10 mouse cellular contexts compared by ENCODE assay signal in the genomic region with DNA sequence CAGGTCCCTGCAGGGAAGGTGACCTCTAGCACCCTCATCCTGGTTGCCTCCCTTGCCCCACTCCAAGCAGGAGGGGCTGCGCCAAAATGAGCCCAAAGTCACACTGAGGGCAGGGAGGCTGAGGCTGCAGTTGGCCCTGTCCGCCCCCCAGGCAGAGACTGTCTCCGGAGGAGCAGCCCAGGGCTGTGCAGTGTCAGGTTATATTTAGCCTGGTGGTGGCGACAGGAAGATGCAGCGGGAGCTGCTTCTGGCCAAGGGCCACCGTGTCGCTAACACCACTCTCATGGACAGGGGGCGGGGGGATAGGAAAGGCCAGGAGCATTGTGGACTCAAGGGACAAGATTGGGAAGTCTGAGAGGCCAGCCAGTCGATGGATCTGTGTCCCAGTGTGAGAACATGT. TPM values are rescaled to one million over a fixed set of nuclear protein-coding genes. Genes with fewer than 3 reads are reported as not detected.
A peak's percentile ranks its signal among the peaks of the same experiment; 100 is the strongest.
DNase-seq lines count a peak whose midpoint lies in the region; ATAC-seq and TF ChIP-seq lines count a peak whose summit lies in the region.
"Had no signal": no experiment of that assay in that cellular context is flagged by ENCODE, and none has a peak within 500 bp of the region (broad histone marks: within the 10 kb centered on the region; RNA-seq: fewer than 3 reads in every experiment).

No protein-coding gene starts in this region.

- no peak for TF ChIP-seq EP300 in lung, postnatal 0 days (IDR thresholded peaks at IDR 0.05)

- intact Hi-C loops in left cerebral cortex, postnatal 4 days (cut with DNase I) = no loop called here
- intact Hi-C loops in heart, postnatal 14 days (cut with DNase I) = loop anchor here (2.0 kb wide), 1 partner anchor 55 kb away; the partner anchor contains the start of genes Abcb8 and Atg9b
- intact Hi-C loops in gastrocnemius, postnatal 14 days (cut with DNase I; ENCODE audit: low total_unique reads) = loop anchor here (2.0 kb wide), 1 partner anchor 21 kb away; no protein-coding TSS in a partner anchor

- peak; percentile 35 for DNase-seq in left cerebral cortex, postnatal 4 days
- no peak for DNase-seq in left cerebral cortex, adult 9 months (ENCODE audit: low spot score in 2 of 2)
- peak; percentile 64 to 80 for DNase-seq in heart, adult 18-20 months
- DNase-seq in heart, postnatal 14 days = peak; percentile 71 to 78
- DNase-seq in lung, postnatal 0 days (ENCODE audit: low spot score) = peak; percentile 74
- DNase-seq in thymus, postnatal 10 days (ENCODE audit: low spot score in 2 of 2) = no peak
- no peak for DNase-seq in gastrocnemius, postnatal 25 days
- DNase-seq in gastrocnemius, postnatal 14 days = no peak
- DNase-seq: embryo, embryonic 11 days had no signal

- TF ChIP-seq CTCF in lung, postnatal 0 days (IDR thresholded peaks at IDR 0.05) = peak; percentile 57

- 12% methylated on average over 9 of the region's 9 CpGs for WGBS in lung, postnatal 0 days

- no peaks in the 10 kb centered on the region for H3K36me3 ChIP-seq in lung, postnatal 0 days (ENCODE audit: insufficient read depth, low read length)
- H3K36me3 ChIP-seq: stomach, embryonic 15.5 days had no signal

- no peaks in the 10 kb centered on the region for H3K27me3 ChIP-seq in lung, postnatal 0 days (replicated peaks; ENCODE audit: insufficient read depth, low read length)
- H3K27me3 ChIP-seq: stomach, embryonic 15.5 days had no signal

- H3K9ac ChIP-seq in lung, postnatal 0 days (replicated peaks; ENCODE audit: low read depth) = no peak overlapping the region
- H3K9ac ChIP-seq: stomach, embryonic 15.5 days had no signal

- H3K4me2 ChIP-seq in lung, postnatal 0 days (replicated peaks; ENCODE audit: low read depth, low read length) = no peak overlapping the region
- H3K4me2 ChIP-seq: stomach, embryonic 15.5 days had no signal

- ATAC-seq in lung, postnatal 0 days = peak; percentile 72

- H3K4me3 ChIP-seq in lung, postnatal 0 days (ENCODE audit: low read depth, low read length) = no peak overlapping the region
- H3K4me3 ChIP-seq: stomach, embryonic 15.5 days had no signal

- H3K4me1 ChIP-seq in lung, postnatal 0 days (ENCODE audit: insufficient read depth, low read depth, low read length) = peaks cover 6% of the 10 kb centered on the region; the same call in 1 of the 2 replicates

- no peak overlapping the region for H3K27ac ChIP-seq in lung, postnatal 0 days (ENCODE audit: low read length)
- H3K27ac ChIP-seq: stomach, embryonic 15.5 days had no signal

- H3K9me3 ChIP-seq in lung, postnatal 0 days (ENCODE audit: low read length) = no peaks in the 10 kb centered on the region
- H3K9me3 ChIP-seq: stomach, embryonic 15.5 days had no signal

RNA-seq across cellular contexts. Expression of gene Kcnh2, which starts 14.0 kb away (rescaled TPM):
- total RNA-seq in left cerebral cortex, postnatal 4 days (2021) = 10 to 100 TPM; 16.4 to 21.2 TPM
- total RNA-seq in heart, adult 18-20 months (2021) = 10 to 100 TPM; 52.6 to 61.1 TPM
- 10 to 100 TPM; 75.5 to 85.8 TPM for total RNA-seq in heart, postnatal 14 days (2021)
- 5.0 and 5.8 TPM in 2 replicates for polyA plus RNA-seq in lung, postnatal 0 days (2015; fragmentation: Nextera tagmentation; extraction: Ambion mirVana)
- total RNA-seq in gastrocnemius, postnatal 25 days (2021) = 1 to 10 TPM; 2.1 to 3.7 TPM
- total RNA-seq in gastrocnemius, postnatal 14 days (2021) = 1 to 10 TPM; 1.8 to 4.2 TPM

RNA-seq across cellular contexts. Expression of gene Nos3, which starts 27.2 kb away (rescaled TPM):
- 10 to 100 TPM; 10.0 to 10.2 TPM for total RNA-seq in left cerebral cortex, postnatal 4 days (2021)
- 10 to 100 TPM; 21.8 to 22.6 TPM for total RNA-seq in heart, adult 18-20 months (2021)
- total RNA-seq in heart, postnatal 14 days (2021) = 10 to 100 TPM; 34.5 to 35.6 TPM
- 20.3 and 26.5 TPM in 2 replicates for polyA plus RNA-seq in lung, postnatal 0 days (2015; fragmentation: Nextera tagmentation; extraction: Ambion mirVana)
- 1 to 10 TPM; 5.6 to 7.7 TPM for total RNA-seq in gastrocnemius, postnatal 25 days (2021)
- 10 to 100 TPM in 1 of 2 experiments, 1 to 10 TPM in 1; 8.6 to 10.6 TPM for total RNA-seq in gastrocnemius, postnatal 14 days (2021)

RNA-seq across cellular contexts. Expression of gene Atg9b, which starts 54.6 kb away (rescaled TPM):
- 1 to 10 TPM; 6.4 to 8.1 TPM for total RNA-seq in left cerebral cortex, postnatal 4 days (2021)
- total RNA-seq in heart, adult 18-20 months (2021) = 1 to 10 TPM in 1 of 2 experiments, under 1 TPM in 1; 0.75 to 1.4 TPM
- total RNA-seq in heart, postnatal 14 days (2021) = under 1 TPM; 0.41 to 0.45 TPM
- polyA plus RNA-seq in lung, postnatal 0 days (2015; fragmentation: Nextera tagmentation; extraction: Ambion mirVana) = 0.54 and 0.94 TPM in 2 replicates
- total RNA-seq in gastrocnemius, postnatal 25 days (2021) = under 1 TPM; 0.10 to 0.19 TPM
- total RNA-seq in gastrocnemius, postnatal 14 days (2021) = under 1 TPM; 0.11 to 0.14 TPM

RNA-seq across cellular contexts. Expression of gene Abcb8, which starts 56.1 kb away (rescaled TPM):
- 10 to 100 TPM; 44.5 to 53.6 TPM for total RNA-seq in left cerebral cortex, postnatal 4 days (2021)
- total RNA-seq in heart, adult 18-20 months (2021) = 10 to 100 TPM; 87.2 to 90.7 TPM
- 10 to 100 TPM; 81.9 to 87.0 TPM for total RNA-seq in heart, postnatal 14 days (2021)
- 22.4 and 25.6 TPM in 2 replicates for polyA plus RNA-seq in lung, postnatal 0 days (2015; fragmentation: Nextera tagmentation; extraction: Ambion mirVana)
- 10 to 100 TPM; 33.1 to 40.2 TPM for total RNA-seq in gastrocnemius, postnatal 25 days (2021)
- total RNA-seq in gastrocnemius, postnatal 14 days (2021) = 10 to 100 TPM; 36.2 to 43.6 TPM

Comparison
In these comparisons a context has a peak if more than half of its experiments do, and no peak if none do; other contexts are left out.
1. DNase-seq: peak in left cerebral cortex, postnatal 4 days (single experiment), heart, adult 18-20 months (2 of 2), heart, postnatal 14 days (2 of 2) and lung, postnatal 0 days (single experiment); none in left cerebral cortex, adult 9 months (0 of 2), thymus, postnatal 10 days (0 of 2), gastrocnemius, postnatal 25 days (single experiment) and gastrocnemius, postnatal 14 days (single experiment).